In the genomic region with DNA sequence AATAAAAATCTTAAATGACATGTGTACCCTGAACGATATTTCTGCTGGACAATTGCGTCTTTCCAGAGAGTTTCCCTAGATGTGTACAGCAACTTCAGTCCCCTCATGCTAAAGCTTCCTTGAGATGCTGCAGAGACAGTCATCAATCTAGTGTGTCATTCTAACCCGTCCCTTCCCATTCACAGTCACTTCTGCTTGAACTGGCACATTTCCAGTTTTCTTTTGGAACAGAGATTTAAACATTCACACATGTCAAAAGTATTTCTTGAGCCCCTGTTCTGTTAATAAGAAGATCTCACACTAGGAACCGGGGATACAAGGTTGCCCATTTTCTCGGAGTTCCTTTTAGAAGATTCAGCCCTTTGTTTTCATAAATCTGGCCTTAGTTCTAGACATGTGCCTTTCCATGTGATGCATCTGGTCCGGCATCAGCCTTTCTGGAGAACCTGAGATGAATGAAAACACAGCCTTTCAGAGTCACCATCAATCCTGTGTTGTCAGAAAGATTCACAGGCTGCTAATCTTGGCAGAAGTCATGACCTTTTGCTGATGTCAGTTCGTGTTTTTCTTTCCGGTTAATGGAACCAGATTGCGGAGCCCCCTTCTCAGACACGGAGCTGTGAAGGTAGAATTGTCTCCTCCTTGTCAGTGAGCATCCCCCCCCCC, we compare ENCODE assay signal across 18 mouse cellular contexts.
DNase-seq lines count a peak whose midpoint lies in the region; ATAC-seq and TF ChIP-seq lines count a peak whose summit lies in the region.
"Had no signal": no experiment of that assay in that cellular context is flagged by ENCODE, and none has a peak within 500 bp of the region (broad histone marks: within the 10 kb centered on the region; RNA-seq: fewer than 3 reads in every experiment).

No protein-coding gene starts in this region.

- H3K9me3 ChIP-seq in intestine, embryonic 14.5 days (ENCODE audit: control insufficient read depth, low read length) = no peaks in the 10 kb centered on the region
- H3K9me3 ChIP-seq in intestine, postnatal 0 days (ENCODE audit: control insufficient read depth) = no peaks in the 10 kb centered on the region
- H3K9me3 ChIP-seq in midbrain, embryonic 10.5 days (replicated peaks) = no peaks in the 10 kb centered on the region
- no peaks in the 10 kb centered on the region for H3K9me3 ChIP-seq in midbrain, embryonic 16.5 days (replicated peaks; ENCODE audit: control insufficient read depth, low read length, poor library complexity, severe bottlenecking)
- H3K9me3 ChIP-seq in embryonic facial prominence, embryonic 10.5 days = no peaks in the 10 kb centered on the region
- H3K9me3 ChIP-seq: forebrain, embryonic 13.5 days; G1E; limb, embryonic 10.5 days; liver, embryonic 12.5 days; midbrain, embryonic 12.5 days had no signal

- no peaks in the 10 kb centered on the region for H3K27me3 ChIP-seq in intestine, embryonic 14.5 days (replicated peaks; ENCODE audit: control insufficient read depth, insufficient read depth, low read length)
- no peaks in the 10 kb centered on the region for H3K27me3 ChIP-seq in intestine, postnatal 0 days (replicated peaks; ENCODE audit: control insufficient read depth, insufficient read depth, low read length)
- H3K27me3 ChIP-seq in midbrain, embryonic 10.5 days (ENCODE audit: low read depth, poor library complexity, severe bottlenecking) = peaks cover 30% of the 10 kb centered on the region
- no peaks in the 10 kb centered on the region for H3K27me3 ChIP-seq in midbrain, embryonic 16.5 days (ENCODE audit: control insufficient read depth, insufficient read depth, low read depth, low read length)
- peaks cover 6% of the 10 kb centered on the region; the same call in 1 of the 2 replicates for H3K27me3 ChIP-seq in embryonic facial prominence, embryonic 10.5 days (replicated peaks; ENCODE audit: low read depth, poor library complexity, severe bottlenecking)
- H3K27me3 ChIP-seq: forebrain, embryonic 13.5 days; liver, embryonic 12.5 days had no signal

- H3K4me2 ChIP-seq in intestine, embryonic 14.5 days (ENCODE audit: low read length) = no peak overlapping the region
- no peak overlapping the region for H3K4me2 ChIP-seq in intestine, postnatal 0 days (replicated peaks; ENCODE audit: low read depth)
- no peak overlapping the region for H3K4me2 ChIP-seq in midbrain, embryonic 16.5 days (ENCODE audit: low read length)
- H3K4me2 ChIP-seq: forebrain, embryonic 13.5 days; liver, embryonic 12.5 days; midbrain, embryonic 12.5 days had no signal

- 21% methylated on average over 10 of the region's 10 CpGs for WGBS in intestine, embryonic 14.5 days
- whole genome bisulfite sequencing in intestine, postnatal 0 days = 52% methylated on average over 10 of the region's 10 CpGs
- 45% methylated on average over 10 of the region's 10 CpGs for WGBS in midbrain, embryonic 10.5 days
- WGBS in midbrain, embryonic 16.5 days = 45% methylated on average over 10 of the region's 10 CpGs
- WGBS in embryonic facial prominence, embryonic 10.5 days = 32% methylated on average over 10 of the region's 10 CpGs

- H3K9ac ChIP-seq in intestine, embryonic 14.5 days (ENCODE audit: low read length) = 0 out of 2 replicates have a peak overlapping the region, but pooled peaks have one; percentile 5
- H3K9ac ChIP-seq in intestine, postnatal 0 days (ENCODE audit: low read depth, low read length) = no peak overlapping the region
- no peak overlapping the region for H3K9ac ChIP-seq in midbrain, embryonic 16.5 days (ENCODE audit: low read depth, low read length)
- H3K9ac ChIP-seq: forebrain, embryonic 13.5 days; liver, embryonic 12.5 days; midbrain, embryonic 12.5 days had no signal

- no peak for ATAC-seq in intestine, embryonic 14.5 days (replicated peaks; ENCODE audit: low FRiP score, low TSS enrichment, low read depth)
- no peak for ATAC-seq in intestine, postnatal 0 days
- no peak for ATAC-seq in midbrain, embryonic 16.5 days
- ATAC-seq: forebrain, embryonic 13.5 days; liver, embryonic 12.5 days had no signal

- peaks cover 58% of the 10 kb centered on the region for H3K4me1 ChIP-seq in intestine, embryonic 14.5 days (replicated peaks; ENCODE audit: control insufficient read depth, insufficient read depth, low read length)
- peaks cover 9% of the 10 kb centered on the region; the same call in 1 of the 2 replicates for H3K4me1 ChIP-seq in intestine, postnatal 0 days (replicated peaks; ENCODE audit: control insufficient read depth, insufficient read depth, low read length)
- H3K4me1 ChIP-seq in midbrain, embryonic 10.5 days = peaks cover 85% of the 10 kb centered on the region
- H3K4me1 ChIP-seq in midbrain, embryonic 16.5 days (ENCODE audit: control insufficient read depth, insufficient read depth, low read length) = peaks cover 15% of the 10 kb centered on the region
- peaks cover 80% of the 10 kb centered on the region for H3K4me1 ChIP-seq in embryonic facial prominence, embryonic 10.5 days

- H3K27ac ChIP-seq in intestine, embryonic 14.5 days (ENCODE audit: low read depth) = peak overlapping the region; percentile 65; the same call in 1 of the 2 replicates
- no peak overlapping the region for H3K27ac ChIP-seq in intestine, postnatal 0 days (ENCODE audit: low read depth, low read length)
- H3K27ac ChIP-seq in midbrain, embryonic 10.5 days (replicated peaks) = peak overlapping the region; percentile 61
- no peak overlapping the region for H3K27ac ChIP-seq in midbrain, embryonic 16.5 days (ENCODE audit: low read length)
- H3K27ac ChIP-seq in embryonic facial prominence, embryonic 10.5 days (replicated peaks) = peak overlapping the region; percentile 21; the same call in 1 of the 2 replicates
- H3K27ac ChIP-seq in layer of hippocampus, adult 2 months = no peak overlapping the region
- H3K27ac ChIP-seq: forebrain, embryonic 13.5 days; limb, embryonic 10.5 days; liver, embryonic 12.5 days; midbrain, embryonic 12.5 days had no signal

- TF ChIP-seq CTCF in intestine, postnatal 0 days (IDR thresholded peaks at IDR 0.05; ENCODE audit: low read depth) = no peak
- no peak for TF ChIP-seq CTCF in layer of hippocampus, adult 2 months (conservative IDR thresholded peaks at IDR 0.05)

- no peaks in the 10 kb centered on the region for H3K36me3 ChIP-seq in intestine, embryonic 14.5 days (ENCODE audit: control insufficient read depth, insufficient read depth, low read length)
- H3K36me3 ChIP-seq in intestine, postnatal 0 days (ENCODE audit: control insufficient read depth, insufficient read depth) = no peaks in the 10 kb centered on the region
- H3K36me3 ChIP-seq in midbrain, embryonic 10.5 days = no peaks in the 10 kb centered on the region
- H3K36me3 ChIP-seq in midbrain, embryonic 16.5 days (ENCODE audit: control insufficient read depth, insufficient read depth, low read length) = no peaks in the 10 kb centered on the region
- H3K36me3 ChIP-seq in embryonic facial prominence, embryonic 10.5 days (replicated peaks) = no peaks in the 10 kb centered on the region
- H3K36me3 ChIP-seq: G1E; limb, embryonic 10.5 days; liver, embryonic 12.5 days; midbrain, embryonic 12.5 days had no signal

- no peak overlapping the region for H3K4me3 ChIP-seq in intestine, embryonic 14.5 days (ENCODE audit: low read depth, low read length)
- H3K4me3 ChIP-seq in intestine, postnatal 0 days (ENCODE audit: low read depth, low read length) = no peak overlapping the region
- H3K4me3 ChIP-seq in midbrain, embryonic 10.5 days = no peak overlapping the region
- no peak overlapping the region for H3K4me3 ChIP-seq in midbrain, embryonic 16.5 days (ENCODE audit: low read depth, low read length)
- H3K4me3 ChIP-seq in embryonic facial prominence, embryonic 10.5 days = no peak overlapping the region
- H3K4me3 ChIP-seq in layer of hippocampus, adult 2 months = no peak overlapping the region
- H3K4me3 ChIP-seq: forebrain, embryonic 13.5 days; limb, embryonic 10.5 days; liver, embryonic 12.5 days; midbrain, embryonic 12.5 days; myocyte had no signal

- no peak for DNase-seq in intestine, embryonic 14.5 days (ENCODE audit: low spot score)
- DNase-seq in midbrain, embryonic 10.5 days (ENCODE audit: low spot score) = no peak
- no peak for DNase-seq in embryonic facial prominence, embryonic 10.5 days (ENCODE audit: low spot score)
- DNase-seq in layer of hippocampus, adult 2 months (ENCODE audit: low spot score in 2 of 2) = no peak
- DNase-seq in right cerebral cortex, postnatal 36 days (ENCODE audit: low spot score in 2 of 2) = no peak
- DNase-seq: adrenal gland, adult 8-10 months; cerebellum, adult 9-10 months; heart, adult 18-20 months; heart, postnatal 14 days; right cerebral cortex, adult 18-20 months had no signal

Comparison
In these comparisons a context has a peak if more than half of its experiments do, and no peak if none do; other contexts are left out.
1. H3K27ac ChIP-seq: peak in intestine, embryonic 14.5 days (single experiment), midbrain, embryonic 10.5 days (single experiment) and embryonic facial prominence, embryonic 10.5 days (single experiment); none in intestine, postnatal 0 days (single experiment), midbrain, embryonic 16.5 days (single experiment) and layer of hippocampus, adult 2 months (single experiment).